In the genomic region with DNA sequence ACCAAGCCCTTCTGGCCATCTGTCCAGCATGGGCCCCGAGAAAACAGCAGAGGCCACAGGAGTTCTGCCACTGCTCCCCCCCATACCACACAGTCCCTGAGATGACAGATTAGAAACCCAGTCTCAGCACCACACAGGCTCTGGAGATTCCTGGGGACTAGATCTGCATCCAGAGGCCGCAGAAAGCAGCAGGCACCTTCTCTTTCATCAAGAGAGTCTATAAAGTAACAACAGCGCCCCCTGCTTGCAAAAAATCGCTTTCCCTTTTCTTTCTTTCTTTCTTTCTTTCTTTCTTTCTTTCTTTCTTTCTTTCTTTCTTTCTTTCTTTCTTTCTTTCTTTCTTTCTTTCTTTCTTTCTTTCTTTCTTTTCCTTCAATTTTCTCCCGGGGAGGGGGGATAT, we compare ENCODE assay signal across 9 mouse cellular contexts. TPM values are rescaled to one million over a fixed set of nuclear protein-coding genes. Genes with fewer than 3 reads are reported as not detected.
DNase-seq lines count a peak whose midpoint lies in the region; ATAC-seq and TF ChIP-seq lines count a peak whose summit lies in the region.
"Had no signal": no experiment of that assay in that cellular context is flagged by ENCODE, and none has a peak within 500 bp of the region (broad histone marks: within the 10 kb centered on the region; RNA-seq: fewer than 3 reads in every experiment).

No protein-coding gene starts in this region.

- H3K27ac ChIP-seq in CH12.LX (ENCODE audit: insufficient read depth, low read depth) = no peak overlapping the region
- no peak overlapping the region for H3K27ac ChIP-seq in hindbrain, embryonic 12.5 days
- H3K27ac ChIP-seq in midbrain, postnatal 0 days (ENCODE audit: low read depth, low read length) = no peak overlapping the region

- TF ChIP-seq RAD21 in CH12.LX (IDR thresholded peaks at IDR 0.05; ENCODE audit: low read depth, low read length) = peak; percentile 33

- H3K27me3 ChIP-seq in CH12.LX (replicated peaks) = peaks cover 86% of the 10 kb centered on the region
- H3K27me3 ChIP-seq in hindbrain, embryonic 12.5 days = peaks cover 62% of the 10 kb centered on the region
- peaks cover 13% of the 10 kb centered on the region for H3K27me3 ChIP-seq in midbrain, postnatal 0 days (ENCODE audit: insufficient read depth, low read length)

- no peaks in the 10 kb centered on the region for H3K79me2 ChIP-seq in CH12.LX (replicated peaks; ENCODE audit: control insufficient read depth, extremely low read depth, insufficient read depth, poor library complexity, severe bottlenecking)

- 2% methylated on average over 5 of the region's 5 CpGs for WGBS in hindbrain, embryonic 12.5 days
- 3% methylated on average over 5 of the region's 5 CpGs for WGBS in midbrain, postnatal 0 days

- no peak for ATAC-seq in hindbrain, embryonic 12.5 days (ENCODE audit: low FRiP score)
- ATAC-seq in midbrain, postnatal 0 days (ENCODE audit: low FRiP score) = no peak

- TF ChIP-seq POLR2A in CH12.LX (IDR thresholded peaks at IDR 0.05; ENCODE audit: low read depth, low read length) = no peak

- H3K4me2 ChIP-seq in CH12.LX (ENCODE audit: insufficient read depth, low read depth, poor library complexity, severe bottlenecking) = peak overlapping the region; percentile 49
- H3K4me2 ChIP-seq in hindbrain, embryonic 12.5 days (replicated peaks) = peak overlapping the region; percentile 85; the same call in 1 of the 2 replicates
- peak overlapping the region; percentile 97 for H3K4me2 ChIP-seq in midbrain, postnatal 0 days (ENCODE audit: low read depth, low read length, poor library complexity, severe bottlenecking)

- H3K36me3 ChIP-seq in CH12.LX (replicated peaks in 1 of 2; ENCODE audit: control insufficient read depth in 1 of 2, insufficient read depth in 1 of 2, low read length in 1 of 2) = no peaks in the 10 kb centered on the region
- no peaks in the 10 kb centered on the region for H3K36me3 ChIP-seq in hindbrain, embryonic 12.5 days
- no peaks in the 10 kb centered on the region for H3K36me3 ChIP-seq in midbrain, postnatal 0 days (ENCODE audit: insufficient read depth, low read length)

- dilution Hi-C loops in CH12.LX (cut with MboI; ENCODE audit: extremely low pct_ligation_motif_present, extremely low pct_unique_long_range_greater_than_20kb, low sequenced_read_pairs) = no loop called here

- no peaks in the 10 kb centered on the region for H3K9me3 ChIP-seq in CH12.LX (replicated peaks; ENCODE audit: low read length)
- H3K9me3 ChIP-seq in hindbrain, embryonic 12.5 days (replicated peaks) = no peaks in the 10 kb centered on the region
- H3K9me3 ChIP-seq in midbrain, postnatal 0 days (ENCODE audit: low read length) = no peaks in the 10 kb centered on the region

- peak; percentile 17 for DNase-seq in kidney, adult 18-20 months
- no peak for DNase-seq in kidney, adult 11 months
- no peak for DNase-seq in CH12.LX (ENCODE audit: extremely low read depth)
- DNase-seq in adipocyte (ENCODE audit: low spot score) = peak; percentile 28
- peak; percentile 66 for DNase-seq in midbrain, postnatal 0 days (ENCODE audit: low spot score)
- no peak for DNase-seq in spleen, postnatal 14 days (ENCODE audit: low spot score in 2 of 2)

- peak; percentile 9 to 59; a peak in 2 of 4 replicates for TF ChIP-seq CTCF in CH12.LX (conservative IDR thresholded peaks at IDR 0.05 in 1 of 2, IDR thresholded peaks at IDR 0.05 in 1 of 2; ENCODE audit: low read depth in 2 of 2, low read length in 2 of 2)
- TF ChIP-seq CTCF in midbrain, postnatal 0 days (IDR thresholded peaks at IDR 0.05) = peak; percentile 70

- H3K9ac ChIP-seq in CH12.LX (ENCODE audit: insufficient read depth, low read depth) = no peak overlapping the region
- no peak overlapping the region for H3K9ac ChIP-seq in hindbrain, embryonic 12.5 days
- H3K9ac ChIP-seq in midbrain, postnatal 0 days (replicated peaks; ENCODE audit: low read length, poor library complexity, severe bottlenecking) = no peak overlapping the region

- H3K4me1 ChIP-seq in CH12.LX (ENCODE audit: control insufficient read depth in 1 of 2, insufficient read depth in 2 of 2) = 0 out of 4 replicates have a peak, but pooled peaks cover 2 to 5% of the 10 kb centered on the region in 2 experiments
- H3K4me1 ChIP-seq in hindbrain, embryonic 12.5 days = peaks cover 32% of the 10 kb centered on the region
- peaks cover 5% of the 10 kb centered on the region for H3K4me1 ChIP-seq in midbrain, postnatal 0 days (ENCODE audit: insufficient read depth, low read length)

- in situ Hi-C loops in CH12.LX (cut with MboI; ENCODE audit: low pct_ligation_motif_present, low pct_unique_long_range_greater_than_20kb, low sequenced_read_pairs) = loop anchor here (10.0 kb wide), 2 partner anchors 49 to 309 kb away; a partner anchor contains a TSS

- H3K4me3 ChIP-seq in CH12.LX (replicated peaks in 1 of 3; ENCODE audit: low read depth in 2 of 3, low read length in 2 of 3, poor library complexity in 1 of 3) = no peak overlapping the region
- H3K4me3 ChIP-seq in hindbrain, embryonic 12.5 days = no peak overlapping the region
- no peak overlapping the region for H3K4me3 ChIP-seq in midbrain, postnatal 0 days (ENCODE audit: low read depth, low read length)

- TF ChIP-seq EP300 in CH12.LX (IDR thresholded peaks at IDR 0.05; ENCODE audit: low read length) = no peak

TF ChIP-seq in CH12.LX, 34 proteins besides CTCF, POLR2A, EP300 and RAD21:
- TF ChIP-seq ZKSCAN1 (IDR thresholded peaks at IDR 0.05; ENCODE audit: borderline replicate concordance, low read depth, low read length) (no peak), E2F4 (IDR thresholded peaks at IDR 0.05; ENCODE audit: insufficient replicate concordance, low read depth, low read length) (no peak), NRF1 (IDR thresholded peaks at IDR 0.05; ENCODE audit: low read depth, low read length) (no peak), HCFC1 (IDR thresholded peaks at IDR 0.05; ENCODE audit: low read depth, low read length) (no peak), BHLHE40 (IDR thresholded peaks at IDR 0.05; ENCODE audit: low read depth, low read length) (no peak), NELFE (IDR thresholded peaks at IDR 0.05; ENCODE audit: low read depth, low read length) (no peak), CHD1 (IDR thresholded peaks at IDR 0.05; ENCODE audit: low read depth, low read length) (no peak), CHD2 (IDR thresholded peaks at IDR 0.05; ENCODE audit: low read length) (no peak), ZNF384 (IDR thresholded peaks at IDR 0.05; ENCODE audit: low read depth, low read length) (no peak), ZC3H11A (IDR thresholded peaks at IDR 0.05; ENCODE audit: low read depth, low read length) (no peak), USF2 (conservative IDR thresholded peaks at IDR 0.05; ENCODE audit: low read depth, low read length) (no peak), MAZ (IDR thresholded peaks at IDR 0.05; ENCODE audit: low read depth, low read length) (no peak), TCF12 (IDR thresholded peaks at IDR 0.05; ENCODE audit: low read depth, low read length) (no peak), SMC3 (IDR thresholded peaks at IDR 0.05; ENCODE audit: low read depth, low read length) (no peak), GABPA (IDR thresholded peaks at IDR 0.05; ENCODE audit: insufficient replicate concordance, low read depth, low read length) (no peak)

RNA-seq across cellular contexts. Expression of a gene that starts 2.1 kb away (rescaled TPM):
- total RNA-seq in CH12.LX (2012; rRNA removed) (not detected in 2 replicates), CH12.LX (2014; rRNA removed) (not detected in 2 replicates)
- polyA plus RNA-seq in CH12.LX (2012; ENCODE audit: insufficient read length, low read depth) = not detected in 2 replicates
- 62.0 and 66.7 TPM in 2 replicates for polyA plus RNA-seq in hindbrain, embryonic 12.5 days (2016; fragmentation: Nextera tagmentation; extraction: Ambion mirVana)
- 7.9 and 9.3 TPM in 2 replicates for total RNA-seq in midbrain, postnatal 0 days (2014; rRNA removed)
- polyA plus RNA-seq in midbrain, postnatal 0 days (2015; fragmentation: Nextera tagmentation; extraction: Ambion mirVana) = 3.8 and 5.1 TPM in 2 replicates
- total RNA-seq: common myeloid progenitor, adult 5-6 weeks; layer of hippocampus, postnatal 25 days had no signal

RNA-seq across cellular contexts. Expression of a gene that starts 20.7 kb away (rescaled TPM):
- 10.2 and 10.7 TPM in 2 replicates for total RNA-seq in CH12.LX (2012; rRNA removed)
- total RNA-seq in CH12.LX (2014; rRNA removed) = 3.9 and 4.0 TPM in 2 replicates
- 8.5 and 14.3 TPM in 2 replicates for polyA plus RNA-seq in CH12.LX (2012; ENCODE audit: insufficient read length, low read depth)
- 28.2 and 34.1 TPM in 2 replicates for polyA plus RNA-seq in hindbrain, embryonic 12.5 days (2016; fragmentation: Nextera tagmentation; extraction: Ambion mirVana)
- 19.2 and 19.8 TPM in 2 replicates for total RNA-seq in midbrain, postnatal 0 days (2014; rRNA removed)
- polyA plus RNA-seq in midbrain, postnatal 0 days (2015; fragmentation: Nextera tagmentation; extraction: Ambion mirVana) = 17.9 and 18.9 TPM in 2 replicates

RNA-seq across cellular contexts. Expression of a gene that starts 45.5 kb away (rescaled TPM):
- total RNA-seq in CH12.LX (2012; rRNA removed) (0.13 and 0.34 TPM in 2 replicates), CH12.LX (2014; rRNA removed) (0.08 TPM in 1 of 2 replicates, not detected in the other)
- polyA plus RNA-seq in CH12.LX (2012; ENCODE audit: insufficient read length, low read depth) = 0.11 and 0.16 TPM in 2 replicates
- polyA plus RNA-seq in hindbrain, embryonic 12.5 days (2016; fragmentation: Nextera tagmentation; extraction: Ambion mirVana) = 123 and 128 TPM in 2 replicates
- total RNA-seq in midbrain, postnatal 0 days (2014; rRNA removed) = 26.3 and 32.8 TPM in 2 replicates
- 17.9 and 18.5 TPM in 2 replicates for polyA plus RNA-seq in midbrain, postnatal 0 days (2015; fragmentation: Nextera tagmentation; extraction: Ambion mirVana)

RNA-seq across cellular contexts. Expression of a gene that starts 47.0 kb away (rescaled TPM):
- total RNA-seq in CH12.LX (2012; rRNA removed) (not detected in 2 replicates), CH12.LX (2014; rRNA removed) (not detected in 2 replicates)
- not detected in 2 replicates for polyA plus RNA-seq in CH12.LX (2012; ENCODE audit: insufficient read length, low read depth)
- 0.13 and 0.46 TPM in 2 replicates for polyA plus RNA-seq in hindbrain, embryonic 12.5 days (2016; fragmentation: Nextera tagmentation; extraction: Ambion mirVana)
- total RNA-seq in midbrain, postnatal 0 days (2014; rRNA removed) = not detected in 2 replicates
- polyA plus RNA-seq in midbrain, postnatal 0 days (2015; fragmentation: Nextera tagmentation; extraction: Ambion mirVana) = not detected in 2 replicates
- total RNA-seq: common myeloid progenitor, adult 5-6 weeks; layer of hippocampus, postnatal 25 days had no signal

RNA-seq across cellular contexts. Expression of a gene that starts 56.3 kb away (rescaled TPM):
- total RNA-seq in CH12.LX (2012; rRNA removed) (not detected in 2 replicates), CH12.LX (2014; rRNA removed) (not detected in 2 replicates)
- not detected in 2 replicates for polyA plus RNA-seq in CH12.LX (2012; ENCODE audit: insufficient read length, low read depth)
- polyA plus RNA-seq in hindbrain, embryonic 12.5 days (2016; fragmentation: Nextera tagmentation; extraction: Ambion mirVana) = 1.9 and 2.1 TPM in 2 replicates
- total RNA-seq in midbrain, postnatal 0 days (2014; rRNA removed) = 0.85 and 3.5 TPM in 2 replicates
- polyA plus RNA-seq in midbrain, postnatal 0 days (2015; fragmentation: Nextera tagmentation; extraction: Ambion mirVana) = 0.33 and 1.2 TPM in 2 replicates
- total RNA-seq: layer of hippocampus, postnatal 25 days had no signal

Comparison
In these comparisons a context has a peak if more than half of its experiments do, and no peak if none do; other contexts are left out.
1. DNase-seq: peak in kidney, adult 18-20 months (single experiment), adipocyte (single experiment) and midbrain, postnatal 0 days (single experiment); none in kidney, adult 11 months (single experiment), CH12.LX (single experiment) and spleen, postnatal 14 days (0 of 2).
2. RNA of a gene that starts 2.1 kb away (polyA plus RNA-seq): 62.0 to 66.7 TPM in hindbrain, embryonic 12.5 days; 3.8 to 5.1 TPM in midbrain, postnatal 0 days and not detected in CH12.LX; every median in the first group is over 10 times any median in the second.
3. RNA of a gene that starts 45.5 kb away (polyA plus RNA-seq): 123 to 128 TPM in hindbrain, embryonic 12.5 days and 17.9 to 18.5 TPM in midbrain, postnatal 0 days; 0.11 to 0.16 TPM in CH12.LX; every median in the first group is over 10 times any median in the second.
4. Peak in every context shown above with its lines, with median percentiles within 50 percentile points of each other: H3K4me2 ChIP-seq.